Mouse (Mus musculus) right cerebral cortex, postnatal 14 days (tissue): ENCODE measurements around the gene 4930507D05Rik.
"Not testable (repeated sequence)": the region's sequence is repeated elsewhere in the genome, so short reads cannot be mapped to it uniquely, and the experiment has no call there.

Source experiments
- DNase-seq: peaks from one replicate; pipeline ENCODE4 v3.0.0; 2022

The 4930507D05Rik gene

DNA sequence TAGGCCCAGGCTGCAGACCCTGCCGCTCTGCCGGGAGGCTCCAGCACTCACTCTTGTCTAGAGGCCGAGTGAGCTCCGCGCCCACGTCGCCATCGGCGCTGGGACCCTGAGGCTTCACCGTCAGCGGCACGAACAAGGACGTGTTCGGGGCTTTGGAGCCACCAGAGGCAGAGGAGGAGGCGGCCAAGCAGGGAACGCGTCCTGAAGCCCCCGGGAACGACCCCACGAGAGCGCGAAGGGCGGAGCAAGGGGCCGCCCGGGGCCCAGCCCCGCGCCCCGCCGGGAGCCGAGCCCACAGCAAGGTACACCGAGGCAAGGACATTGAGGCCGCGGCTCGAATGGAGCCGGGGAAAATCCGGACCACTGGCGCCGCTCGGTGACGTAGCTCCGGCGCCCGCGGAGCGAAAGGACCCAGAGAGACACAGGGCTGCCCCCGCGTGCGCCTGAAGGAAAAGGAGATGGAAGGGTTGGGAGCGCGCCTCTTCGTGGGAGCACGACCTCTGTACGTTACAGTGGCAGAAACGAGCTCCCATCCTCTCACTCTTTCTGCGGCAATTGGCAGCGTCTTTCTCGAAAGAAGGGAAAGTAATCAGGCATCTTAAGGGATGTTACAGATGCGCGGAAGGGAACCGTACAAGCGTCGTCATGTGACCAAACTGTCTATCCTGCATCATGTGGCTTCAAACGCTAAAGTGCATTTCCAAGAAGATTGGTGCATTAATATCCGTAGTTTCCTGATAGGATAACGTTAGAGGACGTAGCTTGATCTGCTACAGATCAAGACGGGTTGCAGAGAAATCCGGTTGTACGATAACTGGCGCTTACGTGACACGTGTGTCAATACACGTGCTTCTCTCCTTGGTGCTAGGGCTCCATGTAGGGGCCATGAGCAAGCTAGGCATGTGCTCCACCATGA lies at the start of gene 4930507D05Rik, which contains the start of gene Supv3l1:
TSS of gene 4930507D05Rik (plus strand) at position 126 of the 916 bp plus-strand sequence.
TSS of gene Supv3l1 (minus strand) at position 375 of the 916 bp plus-strand sequence.
- DNase-seq, result peak; percentile 93

DNA sequence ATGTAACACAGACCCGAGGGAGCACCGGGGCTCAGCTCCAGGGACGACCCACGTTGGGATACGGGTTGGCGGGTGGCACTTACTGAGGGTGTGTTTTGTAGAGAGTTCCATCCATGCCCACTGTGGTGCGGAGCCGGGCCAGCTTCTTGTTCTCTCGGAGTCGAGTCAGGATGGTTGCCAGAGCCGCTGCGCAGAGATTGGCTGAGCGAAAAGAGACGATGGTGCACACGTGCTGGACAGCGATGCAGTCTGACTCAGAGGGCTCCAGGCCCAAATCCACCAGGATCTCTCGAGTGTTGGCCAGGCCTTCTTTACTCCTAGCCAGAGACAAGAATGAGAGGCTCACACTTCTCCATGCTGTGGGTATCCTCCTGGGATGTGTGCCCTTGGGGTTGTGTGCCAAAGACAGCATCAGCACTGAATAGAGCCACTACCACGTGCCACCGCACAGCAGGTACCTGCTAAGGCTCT lies 47.6 kb upstream of the 4930507D05Rik start:
- DNase-seq, result peak; percentile 25

DNA sequence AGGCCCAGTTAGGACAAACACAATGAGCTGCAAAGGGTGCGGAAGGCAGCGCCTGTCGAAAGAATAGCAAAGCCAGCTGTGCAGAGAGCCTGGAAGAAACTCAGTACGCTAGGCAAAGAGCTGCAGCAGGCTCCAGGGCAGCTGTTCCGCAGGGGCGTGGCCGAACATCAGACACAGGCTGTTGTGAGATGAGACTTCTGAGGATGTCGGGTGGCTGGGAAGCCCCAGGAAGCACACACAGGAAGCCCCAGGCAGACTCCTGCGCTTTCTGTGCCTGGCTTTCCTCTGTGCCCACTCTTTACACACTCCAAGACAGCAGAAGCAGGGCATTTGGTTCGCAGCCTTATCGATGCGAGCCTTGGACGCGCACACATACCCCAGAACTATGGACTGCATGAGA lies 44.4 kb upstream of the 4930507D05Rik start:
- peak; percentile 30 for DNase-seq

DNA sequence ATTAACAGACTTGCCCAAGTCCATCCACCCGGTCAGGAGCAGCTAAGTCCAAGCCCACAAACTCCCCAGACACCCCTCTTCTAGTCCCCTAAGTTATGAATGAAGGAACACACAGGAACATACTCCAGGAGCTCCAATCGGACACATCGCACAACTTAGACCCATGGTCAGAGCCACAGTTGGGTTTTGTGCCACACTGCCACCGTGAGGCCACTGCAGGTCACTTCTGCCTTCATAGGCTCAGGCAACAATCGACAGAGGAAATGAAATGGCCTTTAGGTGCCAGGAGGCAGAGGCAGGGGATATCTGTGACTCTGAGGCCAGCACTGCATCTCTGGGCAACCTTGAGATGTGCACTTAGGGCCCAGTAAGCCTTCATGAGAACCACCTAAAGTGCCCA lies 38.3 kb upstream of the 4930507D05Rik start:
- peak; percentile 72 for DNase-seq

DNA sequence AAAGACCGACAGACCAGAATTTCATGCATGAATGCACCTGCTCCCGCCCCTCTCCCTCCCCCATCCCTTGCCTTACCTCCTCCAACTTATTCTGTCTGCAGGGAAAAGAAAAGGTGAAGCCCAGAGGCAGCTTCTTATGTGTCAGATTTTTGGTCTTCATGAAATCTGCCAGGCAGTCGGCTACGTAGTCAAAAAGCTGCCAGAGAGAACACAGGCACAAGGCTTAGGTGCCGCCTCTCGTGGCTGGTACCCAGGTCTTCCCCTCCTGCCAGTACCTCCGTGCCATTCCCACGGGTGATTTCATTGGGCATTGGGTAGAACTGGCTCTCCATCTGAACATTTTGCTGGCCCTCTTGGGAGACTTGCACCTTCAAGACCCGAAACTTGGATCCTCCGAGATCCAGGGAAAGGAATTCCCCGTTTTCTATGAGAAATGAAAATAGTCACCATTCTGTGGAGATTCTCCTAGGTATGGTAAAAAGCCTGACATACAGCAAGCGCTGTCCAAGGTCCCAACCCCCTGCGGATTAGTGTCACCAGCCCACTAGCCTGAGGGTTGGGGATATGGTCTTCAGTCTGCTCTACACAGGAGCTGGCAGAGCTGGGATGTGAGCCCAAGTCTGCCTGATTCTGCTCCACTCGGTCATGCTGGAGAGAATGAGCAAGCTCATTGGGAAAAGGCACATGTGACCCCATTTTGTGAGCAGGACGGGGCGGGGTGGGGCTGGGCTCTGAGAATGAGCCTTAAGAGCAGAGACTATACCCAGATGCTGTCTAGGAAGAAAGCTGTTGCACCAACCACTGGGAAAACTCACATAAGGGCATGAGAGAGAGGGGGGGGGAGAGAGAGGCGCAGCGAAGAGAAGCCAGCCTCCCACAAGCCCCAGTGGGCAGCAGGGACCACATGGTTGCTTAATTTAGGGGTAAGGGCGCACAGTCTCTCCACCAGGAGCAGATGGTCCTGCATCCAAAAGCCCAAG lies 37.6 kb upstream of the 4930507D05Rik start:
- peak; percentile 26 for DNase-seq

DNA sequence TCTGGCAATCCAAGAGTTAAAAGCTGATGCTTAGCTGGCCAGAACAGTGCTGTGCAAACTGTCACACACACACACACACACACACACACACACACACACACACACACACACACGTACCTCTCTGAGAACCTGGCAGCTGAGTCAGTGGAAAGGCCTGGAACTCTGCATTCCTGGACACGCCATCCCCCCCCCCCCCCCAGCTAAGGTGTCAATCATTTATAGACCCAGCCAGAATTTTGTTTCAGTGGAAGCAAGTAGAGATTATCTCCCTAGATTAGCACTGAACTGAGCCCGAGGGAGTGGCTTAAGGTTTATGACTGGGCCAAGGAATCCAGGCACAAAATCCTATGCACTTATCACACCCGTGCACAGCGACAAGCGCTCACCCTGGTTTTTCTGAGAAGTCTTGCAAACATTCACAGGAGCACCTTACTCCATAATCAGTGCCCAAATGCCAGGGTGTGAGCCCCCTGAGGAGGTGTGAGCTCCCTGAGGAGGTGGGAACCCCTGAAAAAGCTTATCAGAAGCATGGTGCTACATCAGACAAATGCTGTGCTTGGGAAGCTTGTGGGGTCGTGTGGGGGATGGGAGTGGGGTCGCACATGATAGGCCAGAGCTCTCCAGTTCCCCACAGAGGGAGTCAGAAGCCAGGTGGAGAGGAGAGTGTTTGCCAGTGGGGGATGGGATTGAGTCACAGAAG lies 36.2 kb upstream of the 4930507D05Rik start:
- DNase-seq, result no peak

DNA sequence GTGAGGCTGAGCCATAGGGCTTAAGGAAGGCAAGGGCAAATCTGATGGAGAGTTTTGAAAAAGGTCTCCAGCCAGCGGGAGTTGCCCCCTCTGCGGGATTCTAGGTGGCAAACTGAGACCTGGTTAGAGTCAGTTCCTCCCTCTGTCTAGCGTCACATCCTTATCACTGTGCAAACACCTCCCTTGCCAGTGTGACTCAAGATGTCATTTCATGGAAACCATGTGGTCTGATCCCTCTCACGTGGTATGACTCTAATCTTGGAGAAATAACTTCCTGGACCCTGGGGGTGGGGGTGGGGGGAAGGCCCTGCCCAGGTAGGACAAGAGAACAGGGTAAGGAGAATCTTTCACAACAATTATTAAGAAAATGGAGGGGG lies 35.7 kb upstream of the 4930507D05Rik start:
- DNase-seq, result no peak

DNA sequence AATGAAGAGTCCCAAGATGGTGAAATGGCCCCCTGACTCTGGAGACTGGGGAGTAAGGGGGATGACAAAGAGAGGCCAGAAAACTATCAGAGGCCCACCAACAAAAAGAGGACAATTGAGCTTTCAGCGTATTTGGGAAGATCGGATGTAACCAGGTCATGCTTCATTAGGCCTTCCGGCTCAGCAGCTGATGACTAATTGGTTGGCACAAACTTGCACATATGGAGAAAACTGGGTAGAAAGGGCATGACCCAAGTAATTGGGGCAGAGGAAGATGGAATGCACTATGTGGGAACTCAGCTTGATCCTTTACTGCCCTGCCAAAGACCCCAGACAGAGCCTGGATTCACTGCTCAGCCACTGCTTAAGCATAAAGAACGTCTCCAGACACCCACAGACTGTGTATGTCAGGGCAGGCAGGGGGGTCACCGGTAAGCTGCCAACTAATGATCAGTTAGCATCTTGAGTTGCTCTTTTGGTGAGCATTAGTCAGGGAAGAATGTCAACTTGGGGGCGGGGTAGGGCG lies 30.4 kb upstream of the 4930507D05Rik start:
- no peak for DNase-seq

DNA sequence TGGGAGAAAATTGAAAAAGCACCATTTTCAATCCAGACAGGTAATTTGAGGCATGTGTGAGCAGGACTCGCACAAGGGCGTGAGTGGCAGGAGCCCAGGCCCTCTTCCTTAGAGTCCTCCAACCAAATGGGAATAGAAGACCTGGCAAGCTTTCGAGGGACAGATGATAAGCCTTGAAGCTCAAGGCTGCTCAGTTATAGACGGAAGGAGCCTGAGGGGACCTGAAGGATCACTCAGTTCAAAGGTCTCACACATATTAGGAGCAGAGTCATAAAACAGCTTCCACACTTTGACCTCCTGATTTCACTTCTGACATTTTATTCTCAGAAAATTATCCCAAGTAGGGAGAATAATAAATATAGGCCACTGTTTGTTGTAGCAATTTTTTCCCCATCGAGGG lies 29.9 kb upstream of the 4930507D05Rik start:
- no peak for DNase-seq

DNA sequence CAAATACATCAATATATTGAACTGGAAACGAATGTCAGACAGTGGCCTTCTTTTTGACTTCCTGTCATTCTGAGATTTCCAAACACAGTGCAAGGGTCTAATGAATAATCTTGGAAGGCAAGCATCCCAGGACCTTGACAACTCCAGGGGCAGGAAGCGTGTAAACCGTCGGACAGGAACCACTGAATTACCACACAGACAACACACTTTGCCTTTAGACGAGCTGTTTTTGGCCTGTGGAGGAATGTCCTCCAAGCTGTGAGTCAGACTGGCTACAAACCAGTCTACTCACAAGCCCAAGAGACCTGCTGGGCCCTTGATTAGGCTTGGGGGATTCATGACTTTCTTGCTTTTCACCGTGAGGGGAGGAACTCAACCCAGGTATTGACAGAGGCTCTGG lies 28.9 kb upstream of the 4930507D05Rik start:
- DNase-seq, result no peak

DNA sequence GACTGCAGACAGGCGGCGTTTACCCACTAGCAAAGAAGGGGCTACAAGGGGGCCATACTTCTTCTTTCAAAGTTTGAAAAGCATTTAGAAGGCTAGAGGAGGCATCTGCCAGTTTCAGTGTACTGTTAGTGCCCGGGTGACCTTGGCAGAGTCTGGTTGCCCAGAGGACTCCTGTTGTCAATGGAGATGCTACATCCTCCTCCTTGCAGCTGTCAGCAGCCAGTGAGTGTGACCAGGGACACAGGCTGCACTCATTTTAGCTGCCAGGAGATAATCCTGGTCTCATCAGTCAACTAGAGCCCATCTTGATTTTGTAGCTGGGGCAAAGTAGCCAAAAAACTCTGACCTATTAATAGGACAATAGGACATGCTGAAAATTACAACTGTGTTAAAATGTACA lies 28.2 kb upstream of the 4930507D05Rik start:
- DNase-seq, result no peak

DNA sequence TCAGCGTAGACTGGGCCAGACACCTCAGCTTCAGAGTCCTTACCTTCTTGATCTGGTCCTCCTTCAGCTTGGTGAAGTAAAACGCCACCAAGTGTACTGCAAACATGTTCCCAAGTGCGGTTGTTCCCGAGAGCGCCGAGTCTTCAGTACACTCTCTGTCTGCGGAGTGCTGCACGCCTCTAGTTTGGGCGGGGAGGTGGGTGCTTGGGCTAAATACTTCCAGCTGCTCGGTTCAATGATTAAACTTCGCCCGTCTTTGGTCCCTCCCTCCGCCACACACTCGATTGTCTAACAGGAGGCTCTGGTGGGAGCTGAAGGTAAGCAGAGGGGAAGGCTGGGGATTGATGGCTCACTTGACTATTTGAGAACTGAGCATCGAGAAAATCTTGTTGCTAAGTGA lies 27.0 kb upstream of the 4930507D05Rik start, which contains the start of gene Hkdc1:
TSS of gene Hkdc1 (minus strand) at position 237 of the 400 bp plus-strand sequence.
- DNase-seq, result no peak

DNA sequence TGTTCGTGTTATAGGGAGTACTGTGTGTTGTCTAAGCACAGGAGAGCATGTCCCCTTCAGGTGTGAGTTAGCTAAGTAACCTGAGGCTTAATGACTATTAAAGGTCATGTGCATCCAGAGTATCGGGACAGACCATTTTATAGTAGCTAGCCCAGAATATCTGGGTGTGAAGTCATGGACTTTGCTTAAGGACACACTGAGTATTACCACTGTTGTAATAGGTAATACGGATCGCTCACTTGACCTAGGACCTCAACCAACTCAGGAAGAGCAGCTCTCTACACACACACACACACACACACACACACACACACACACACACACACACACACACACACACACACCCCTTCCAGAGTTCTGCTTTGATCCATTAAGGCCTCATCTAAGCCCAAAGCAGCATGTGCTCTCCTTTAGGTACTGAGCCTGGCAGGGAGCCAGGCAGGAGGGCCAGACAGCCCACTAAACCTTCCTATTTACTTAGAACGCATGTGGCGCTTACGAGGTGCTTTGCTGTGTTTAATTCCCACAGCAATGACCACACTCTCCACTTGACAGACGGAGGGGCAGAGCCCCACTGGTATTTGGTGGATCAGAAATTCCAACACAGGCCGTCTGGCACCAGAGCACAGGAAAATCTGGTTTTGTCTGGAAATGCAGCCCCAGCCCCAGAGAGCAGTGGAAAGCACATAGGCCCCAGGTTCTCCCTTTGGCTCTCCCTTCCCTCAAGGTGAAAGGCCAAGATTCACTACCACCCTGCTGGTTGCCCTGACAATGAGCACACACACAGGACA lies 24.0 kb upstream of the 4930507D05Rik start:
- no peak for DNase-seq

DNA sequence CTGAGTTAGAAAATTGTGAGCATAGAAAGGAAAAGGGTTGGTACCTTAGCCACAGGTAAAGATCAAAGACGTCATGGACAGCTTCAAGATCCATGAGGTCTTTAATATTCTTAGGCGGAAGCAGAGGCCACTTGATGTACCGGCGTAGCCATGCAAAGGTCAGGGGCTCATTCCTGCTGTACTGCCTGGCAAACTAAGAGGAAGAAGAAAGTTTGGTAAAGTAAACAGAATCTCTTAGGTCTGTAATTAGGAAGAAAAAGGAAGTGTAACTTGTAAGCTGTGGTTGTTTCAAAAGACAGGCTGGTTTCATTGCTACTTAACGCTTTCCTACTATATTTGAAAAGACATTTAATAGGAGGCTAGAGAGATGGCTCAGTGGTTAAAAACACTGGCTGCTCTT lies 18.9 kb upstream of the 4930507D05Rik start:
- DNase-seq, result no peak

DNA sequence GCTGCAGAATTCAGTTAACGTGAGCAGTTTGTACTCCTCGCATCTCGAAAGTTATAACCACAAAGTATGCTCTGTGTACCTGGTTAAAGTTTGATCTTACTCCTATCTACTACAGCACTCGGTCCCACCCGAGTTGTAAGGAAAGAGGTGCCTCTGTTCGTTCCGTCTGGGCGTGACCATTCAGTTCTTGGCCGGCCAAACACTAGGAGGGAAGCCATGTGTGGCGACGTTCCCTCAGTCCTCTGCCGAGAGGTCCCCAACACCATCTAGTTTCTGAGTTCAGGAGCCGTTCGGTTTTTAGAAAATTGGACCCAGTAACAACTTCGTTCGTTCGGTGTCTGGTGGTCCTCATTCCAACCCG lies 971 bp downstream of the 4930507D05Rik start:
- no peak for DNase-seq

DNA sequence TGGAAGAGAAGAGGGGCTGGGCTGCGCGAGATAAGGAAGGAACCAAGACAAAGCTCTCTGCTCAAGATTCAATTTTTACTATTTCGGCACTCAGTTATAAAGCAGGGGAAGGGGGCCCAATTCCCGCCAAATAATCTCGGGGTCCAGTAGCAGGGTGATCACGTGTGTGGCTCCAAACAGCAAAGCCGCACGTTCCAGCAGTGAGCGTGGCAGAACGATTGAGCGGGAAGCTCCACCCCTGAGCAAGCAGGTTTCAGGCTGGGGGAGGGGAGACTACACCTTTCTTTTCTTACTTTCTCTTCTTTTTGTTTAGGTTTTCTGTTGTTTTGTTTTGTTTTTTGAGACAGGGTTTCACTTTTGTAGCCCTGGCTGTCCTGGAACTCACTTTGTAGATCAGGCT lies 2.7 kb downstream of the 4930507D05Rik start:
- DNase-seq, result not testable (repeated sequence)

DNA sequence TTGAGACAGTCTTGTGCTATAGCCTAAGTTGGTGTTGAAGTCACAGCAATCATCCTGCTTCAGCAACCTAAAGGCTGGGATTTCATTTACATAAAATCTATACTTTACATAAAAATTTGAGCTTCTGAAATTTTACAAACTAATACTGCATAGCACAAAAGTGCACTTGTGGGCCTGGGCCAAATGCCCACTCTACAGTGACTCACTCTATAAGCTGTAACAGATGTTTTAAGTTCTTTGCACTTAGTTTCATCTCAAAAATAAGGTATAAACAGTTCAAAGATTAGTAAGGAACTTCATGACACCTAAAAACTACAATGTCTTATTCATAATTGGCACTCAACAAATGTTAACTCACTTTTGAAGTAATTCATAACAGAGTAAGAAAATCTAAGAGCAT lies 12.0 kb downstream of the 4930507D05Rik start:
- DNase-seq, result no peak

DNA sequence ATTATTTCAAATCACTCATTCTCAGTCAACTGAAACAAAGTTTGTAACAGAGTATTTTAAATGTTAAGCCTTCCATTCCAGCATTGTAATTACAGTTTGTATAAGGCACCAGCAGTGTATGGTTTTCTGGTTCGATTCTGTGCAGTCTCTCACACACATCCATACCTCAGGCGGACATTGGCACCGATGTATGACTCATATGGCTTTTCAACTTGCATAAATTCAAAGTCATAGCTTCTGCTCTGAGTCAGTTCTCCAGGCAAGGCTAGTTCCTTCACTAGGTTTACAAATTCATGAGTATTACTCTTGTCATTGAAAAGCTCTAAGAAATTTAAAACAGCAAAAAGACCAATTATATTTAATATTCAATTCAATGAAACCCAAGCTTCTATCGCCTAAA lies 20.4 kb downstream of the 4930507D05Rik start:
- DNase-seq, result no peak

DNA sequence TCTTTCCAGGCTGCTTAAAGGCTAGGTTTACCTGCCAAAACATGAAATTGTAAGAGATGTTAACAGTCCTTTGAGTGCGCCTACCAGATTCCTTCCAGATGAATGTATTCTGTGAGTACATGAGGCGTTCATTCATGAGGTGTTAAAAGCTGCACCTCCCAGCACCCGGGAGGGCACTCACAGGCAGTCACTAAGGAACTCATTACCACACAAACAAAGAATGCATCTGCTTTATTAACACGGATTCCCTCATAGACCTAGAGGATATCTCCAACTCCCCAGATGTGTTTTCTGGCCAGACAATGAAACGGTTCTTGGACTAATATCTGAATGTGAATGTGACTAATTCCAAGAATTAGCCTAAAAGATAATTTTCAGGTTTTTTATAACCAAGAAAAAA lies 21.8 kb downstream of the 4930507D05Rik start:
- no peak for DNase-seq

DNA sequence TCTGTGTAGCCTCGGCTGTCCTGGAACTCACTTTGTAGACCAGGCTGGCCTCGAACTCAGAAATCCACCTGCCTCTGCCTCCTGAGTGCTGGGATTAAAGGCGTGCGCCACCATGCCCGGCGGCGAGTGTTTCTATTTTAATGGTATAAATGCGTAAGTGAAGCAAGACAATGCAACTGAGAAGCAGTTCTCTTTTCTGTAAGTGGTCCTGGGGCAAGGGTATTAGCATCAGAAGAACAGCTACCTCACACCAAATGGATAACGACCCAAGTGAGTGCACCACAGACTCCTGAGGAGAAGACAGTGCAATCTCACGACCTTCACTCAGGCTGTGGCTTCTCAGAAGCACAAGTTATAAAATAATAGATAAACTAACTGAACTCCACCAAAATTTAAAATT lies 25.7 kb downstream of the 4930507D05Rik start:
- DNase-seq, result no peak

DNA sequence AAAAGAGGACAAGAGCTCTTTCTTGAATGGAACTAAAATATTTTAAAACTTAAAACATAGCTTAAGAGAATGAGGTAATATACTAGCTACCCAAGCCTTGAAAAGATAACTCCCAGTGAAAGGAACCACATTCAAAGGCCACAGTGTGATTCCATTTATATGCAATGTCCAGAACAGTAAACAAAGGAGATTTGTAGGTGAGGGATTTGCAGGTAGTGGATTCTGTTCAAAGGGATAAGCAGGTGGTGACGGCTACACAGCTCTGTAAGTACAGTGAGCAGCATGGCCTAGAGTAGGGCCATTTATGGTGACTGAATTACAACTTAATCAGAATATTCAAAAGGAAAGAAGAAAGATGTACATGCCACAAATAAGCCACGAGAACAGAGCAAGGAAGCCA lies 27.7 kb downstream of the 4930507D05Rik start:
- no peak for DNase-seq
